Mouse (Mus musculus): ENCODE measurements around the gene Epas1.
A peak's percentile ranks its signal among the peaks of the same experiment; 100 is the strongest.

Epas1 gene

GRCm38 (mm10) chr17:86787805-86788204, 34.3 kb downstream of the Epas1 start:
- DNase-seq (ENCODE audit: low read depth) = no peak

GRCm38 (mm10) chr17:86788316-86788715, 34.8 kb downstream of the Epas1 start:
- no peak for DNase-seq (ENCODE audit: low read depth)

GRCm38 (mm10) chr17:86791925-86792324, 38.4 kb downstream of the Epas1 start:
- no peak for DNase-seq (ENCODE audit: low read depth)

- no peak for DNase-seq (ENCODE audit: low read depth)
Measured at GRCm38 (mm10) chr17:86795773-86796172, 42.3 kb downstream of the Epas1 start.

GRCm38 (mm10) chr17:86797031-86797430, 43.5 kb downstream of the Epas1 start:
- no peak for DNase-seq (ENCODE audit: low read depth)

GRCm38 (mm10) chr17:86798460-86798859, 45.0 kb downstream of the Epas1 start:
- no peak for DNase-seq (ENCODE audit: low read depth)

GRCm38 (mm10) chr17:86798951-86799350, 45.5 kb downstream of the Epas1 start:
- no peak for DNase-seq (ENCODE audit: low read depth)

- no peak for DNase-seq (ENCODE audit: low read depth)
Measured at GRCm38 (mm10) chr17:86800535-86800934, 47.0 kb downstream of the Epas1 start.

- no peak for DNase-seq (ENCODE audit: low read depth)
Measured at GRCm38 (mm10) chr17:86801213-86801815, 47.8 kb downstream of the Epas1 start.

- DNase-seq (ENCODE audit: low read depth) = no peak
Measured at GRCm38 (mm10) chr17:86801876-86802275, 48.4 kb downstream of the Epas1 start.

GRCm38 (mm10) chr17:86802351-86802985, 49.0 kb downstream of the Epas1 start:
- no peak for DNase-seq (ENCODE audit: low read depth)

GRCm38 (mm10) chr17:86803147-86803546, 49.6 kb downstream of the Epas1 start:
- no peak for DNase-seq (ENCODE audit: low read depth)

- DNase-seq (ENCODE audit: low read depth) = no peak
Measured at GRCm38 (mm10) chr17:86803653-86804052, 50.2 kb downstream of the Epas1 start.

- peak; percentile 34 for DNase-seq (ENCODE audit: low read depth)
Measured at GRCm38 (mm10) chr17:86812029-86812428, 58.5 kb downstream of the Epas1 start.

- no peak for DNase-seq (ENCODE audit: low read depth)
Measured at GRCm38 (mm10) chr17:86814320-86814719, 60.8 kb downstream of the Epas1 start.

- no peak for DNase-seq (ENCODE audit: low read depth)
Measured at GRCm38 (mm10) chr17:86815016-86815865, 61.7 kb downstream of the Epas1 start.

GRCm38 (mm10) chr17:86822017-86822737, 68.7 kb downstream of the Epas1 start:
- DNase-seq (ENCODE audit: low read depth) = no peak

GRCm38 (mm10) chr17:86824502-86825162, 71.1 kb downstream of the Epas1 start:
- DNase-seq (ENCODE audit: low read depth) = no peak

- no peak for DNase-seq (ENCODE audit: low read depth)
Measured at GRCm38 (mm10) chr17:86825163-86825902, 71.8 kb downstream of the Epas1 start.

- DNase-seq (ENCODE audit: low read depth) = no peak
Measured at GRCm38 (mm10) chr17:86826376-86826775, 72.9 kb downstream of the Epas1 start.

Data from fibroblast of lung, adult 2 months (primary cell).